Mouse (Mus musculus) liver, embryonic 13.5 days (tissue): Measurements from ENCODE around the gene Slc2a3. TPM values are rescaled to one million over a fixed set of nuclear protein-coding genes. Genes with fewer than 3 reads are reported as not detected.
"Not testable (repeated sequence)": the region's sequence is repeated elsewhere in the genome, so short reads cannot be mapped to it uniquely, and the experiment has no call there.

Experiments
- ATAC-seq: fragments of 200-750 bp; cut with Nextera tagmentation; 2 replicates; pipeline ENCODE4 v1.8.0; 2017; ENCODE audit warnings: low read depth, mild to moderate bottlenecking, moderate number of reproducible peaks, moderate library complexity
- DNase-seq: peaks from one replicate; pipeline ENCODE4 v3.0.0; 2022
- H3K27ac ChIP-seq: fragments of 300-500 bp; sonication (generic); 2 replicates; pipeline ENCODE4 v1.5.1; 2015; ENCODE audit warnings: moderate library complexity, mild to moderate bottlenecking, inconsistent platforms
- H3K27me3 ChIP-seq: fragments of 300-500 bp; sonication (generic); 2 replicates; pipeline ENCODE4 v1.6.1; 2015; ENCODE audit warnings: mild to moderate bottlenecking, inconsistent platforms
- H3K36me3 ChIP-seq: fragments of 300-500 bp; sonication (generic); 2 replicates; pipeline ENCODE4 v1.6.1; 2015; ENCODE audit warnings: mild to moderate bottlenecking, inconsistent platforms
- H3K4me1 ChIP-seq: fragments of 300-500 bp; sonication (generic); replicated peaks from 2 replicates; pipeline ENCODE4 v1.6.1; 2015; ENCODE audit warnings: inconsistent platforms
- H3K4me2 ChIP-seq: fragments of 300-500 bp; sonication (generic); 2 replicates; pipeline ENCODE4 v1.6.1; 2015; ENCODE audit warnings: inconsistent platforms, mild to moderate bottlenecking, moderate library complexity
- H3K4me3 ChIP-seq: fragments of 300-500 bp; sonication (generic); replicated peaks from 2 replicates; pipeline ENCODE4 v1.5.1; 2015; ENCODE audit warnings: mild to moderate bottlenecking, inconsistent platforms
- H3K9ac ChIP-seq: fragments of 300-500 bp; sonication (generic); 2 replicates; pipeline ENCODE4 v1.6.1; 2015; ENCODE audit warnings: mild to moderate bottlenecking, inconsistent platforms
- H3K9me3 ChIP-seq: fragments of 300-500 bp; sonication (generic); replicated peaks from 2 replicates; pipeline ENCODE4 v1.6.1; 2016; ENCODE audit warnings: inconsistent platforms
- WGBS: fragments of 180-500 bp; shearing (Covaris S2); methylation state at CpG from one replicate; pipeline ENCODE4 v1.1.7; 2015; ENCODE audit not compliant: insufficient replicate concordance; 5-methylcytosine and 5-hydroxymethylcytosine counted together
- polyA plus RNA-seq: library from polyadenylated mRNA; unstranded; fragments of >200 nt; fragmentation: Nextera tagmentation; extraction: Ambion mirVana; gene quantifications from 2 replicates; pipeline ENCODE4 v1.2.1, GENCODE M21; 2015

The Slc2a3 gene
- polyA plus RNA-seq, 1 experiment from 2014 or later, result 18.6 TPM

- no peak overlapping the region for H3K27ac ChIP-seq
- no peak overlapping the region for H3K9ac ChIP-seq
- H3K27me3 ChIP-seq, result peaks cover 14% of the 10 kb centered on the region
- no peaks in the 10 kb centered on the region; the same call in 1 of the 2 replicates for H3K4me1 ChIP-seq
- H3K36me3 ChIP-seq, result no peaks in the 10 kb centered on the region
- H3K4me3 ChIP-seq, result no peak overlapping the region
- no peak overlapping the region for H3K4me2 ChIP-seq
- DNase-seq (no peak), ATAC-seq (no peak)
- no peaks in the 10 kb centered on the region for H3K9me3 ChIP-seq
- WGBS, result 20% methylated on average over 1 of the region's 1 CpGs
These were observed 97.7 kb downstream of the Slc2a3 start for GRCm38 (mm10) chr6:122703706-122704105.

- no peak overlapping the region for H3K4me2 ChIP-seq
- H3K27ac ChIP-seq, result no peak overlapping the region
- WGBS, result 31% methylated on average over 6 of the region's 6 CpGs
- no peaks in the 10 kb centered on the region; the same call in 1 of the 2 replicates for H3K4me1 ChIP-seq
- DNase-seq (no peak), ATAC-seq (no peak)
- peaks cover 12% of the 10 kb centered on the region for H3K27me3 ChIP-seq
- no peak overlapping the region for H3K9ac ChIP-seq
- H3K36me3 ChIP-seq, result no peaks in the 10 kb centered on the region
- H3K4me3 ChIP-seq, result no peak overlapping the region
- H3K9me3 ChIP-seq, result no peaks in the 10 kb centered on the region
These were observed 98.2 kb downstream of the Slc2a3 start for GRCm38 (mm10) chr6:122703251-122703650.

GRCm38 (mm10) chr6:122702480-122703124 lies 98.8 kb downstream of the Slc2a3 start:
- ATAC-seq, result no peak
- no peaks in the 10 kb centered on the region for H3K36me3 ChIP-seq
- H3K4me3 ChIP-seq, result no peak overlapping the region
- H3K4me1 ChIP-seq, result no peaks in the 10 kb centered on the region; the same call in 1 of the 2 replicates
- DNase-seq, result no peak
- WGBS, result 18% methylated on average over 20 of the region's 20 CpGs
- H3K4me2 ChIP-seq, result 0 out of 2 replicates have a peak overlapping the region, but pooled peaks have one; percentile 10
- no peak overlapping the region for H3K9ac ChIP-seq
- H3K9me3 ChIP-seq, result no peaks in the 10 kb centered on the region
- H3K27me3 ChIP-seq, result peaks cover 11% of the 10 kb centered on the region; the same call in 1 of the 2 replicates
- H3K27ac ChIP-seq, result no peak overlapping the region

GRCm38 (mm10) chr6:122701816-122702215 lies 99.6 kb downstream of the Slc2a3 start:
- Histone ChIP-seq H3K9ac (no peak overlapping the region), H3K4me2 (no peak overlapping the region), H3K9me3 (no peaks in the 10 kb centered on the region), H3K36me3 (no peaks in the 10 kb centered on the region), H3K27me3 (peaks cover 5% of the 10 kb centered on the region; the same call in 1 of the 2 replicates), H3K27ac (no peak overlapping the region), H3K4me3 (no peak overlapping the region), H3K4me1 (no peaks in the 10 kb centered on the region; the same call in 1 of the 2 replicates)
- 69% methylated on average over 5 of the region's 5 CpGs for WGBS
- no peak for ATAC-seq
- no peak for DNase-seq

- DNase-seq, H3K36me3 ChIP-seq, H3K4me1 ChIP-seq, ATAC-seq, H3K9ac ChIP-seq, H3K9me3 ChIP-seq, H3K27me3 ChIP-seq, H3K27ac ChIP-seq, H3K4me3 ChIP-seq, H3K4me2 ChIP-seq: not testable (repeated sequence)
- WGBS, result 54% methylated on average over 2 of the region's 2 CpGs
These were observed 101.8 kb downstream of the Slc2a3 start for GRCm38 (mm10) chr6:122699628-122700027.

- no peak overlapping the region for H3K4me2 ChIP-seq
- no peak overlapping the region for H3K27ac ChIP-seq
- no peak overlapping the region for H3K9ac ChIP-seq
- no peaks in the 10 kb centered on the region for H3K36me3 ChIP-seq
- H3K4me3 ChIP-seq, result no peak overlapping the region
- no peak for DNase-seq
- H3K27me3 ChIP-seq, result no peaks in the 10 kb centered on the region
- ATAC-seq, result no peak
- WGBS, result 65% methylated on average over 3 of the region's 3 CpGs
- H3K9me3 ChIP-seq, result no peaks in the 10 kb centered on the region
- H3K4me1 ChIP-seq, result no peaks in the 10 kb centered on the region
These were observed 106.0 kb downstream of the Slc2a3 start for GRCm38 (mm10) chr6:122695398-122695797.

- Histone ChIP-seq H3K9me3 (no peaks in the 10 kb centered on the region), H3K4me3 (no peak overlapping the region), H3K9ac (no peak overlapping the region), H3K27ac (no peak overlapping the region), H3K27me3 (no peaks in the 10 kb centered on the region), H3K36me3 (no peaks in the 10 kb centered on the region), H3K4me2 (no peak overlapping the region), H3K4me1 (no peaks in the 10 kb centered on the region)
- no peak for DNase-seq
- 70% methylated on average over 5 of the region's 5 CpGs for WGBS
- no peak for ATAC-seq
These were observed 111.4 kb downstream of the Slc2a3 start for GRCm38 (mm10) chr6:122690082-122690481.

- ATAC-seq (no peak), DNase-seq (no peak)
- Histone ChIP-seq H3K27ac (no peak overlapping the region), H3K36me3 (no peaks in the 10 kb centered on the region), H3K4me3 (no peak overlapping the region), H3K4me2 (no peak overlapping the region), H3K4me1 (no peaks in the 10 kb centered on the region), H3K27me3 (no peaks in the 10 kb centered on the region), H3K9ac (no peak overlapping the region), H3K9me3 (no peaks in the 10 kb centered on the region)
- WGBS, result 57% methylated on average over 6 of the region's 6 CpGs
These were observed 111.9 kb downstream of the Slc2a3 start for GRCm38 (mm10) chr6:122689411-122690055.

- Histone ChIP-seq H3K4me2 (no peak overlapping the region), H3K9me3 (no peaks in the 10 kb centered on the region), H3K36me3 (no peaks in the 10 kb centered on the region), H3K9ac (no peak overlapping the region), H3K4me3 (no peak overlapping the region), H3K4me1 (no peaks in the 10 kb centered on the region), H3K27ac (no peak overlapping the region), H3K27me3 (no peaks in the 10 kb centered on the region)
- 82% methylated on average over 13 of the region's 13 CpGs for WGBS
- DNase-seq, result no peak
- ATAC-seq, result no peak
These were observed 114.7 kb downstream of the Slc2a3 start for GRCm38 (mm10) chr6:122686709-122687108.

GRCm38 (mm10) chr6:122682646-122683045 lies 118.8 kb downstream of the Slc2a3 start:
- Histone ChIP-seq H3K36me3 (no peaks in the 10 kb centered on the region), H3K4me1 (no peaks in the 10 kb centered on the region), H3K4me3 (no peak overlapping the region), H3K4me2 (no peak overlapping the region), H3K27me3 (no peaks in the 10 kb centered on the region), H3K27ac (no peak overlapping the region), H3K9ac (no peak overlapping the region), H3K9me3 (no peaks in the 10 kb centered on the region)
- ATAC-seq, result no peak
- 65% methylated on average over 3 of the region's 3 CpGs for WGBS
- no peak for DNase-seq
